Mouse (Mus musculus) intestine, postnatal 0 days (tissue): ENCODE data around the gene Igdcc4. TPM values are rescaled to one million over a fixed set of nuclear protein-coding genes. Genes with fewer than 3 reads are reported as not detected.
A peak's percentile ranks its signal among the peaks of the same experiment; 100 is the strongest.

Experiments
- ATAC-seq: fragments of 200-750 bp; cut with Nextera tagmentation; 2 replicates; pipeline ENCODE4 v1.8.0; 2017; ENCODE audit warnings: mild to moderate bottlenecking, moderate TSS enrichment, moderate library complexity
- H3K27ac ChIP-seq: fragments of 300-500 bp; sonication (generic); 2 replicates; pipeline ENCODE4 v1.5.1; 2014; ENCODE audit warnings: mild to moderate bottlenecking, low read depth, low read length, moderate library complexity
- H3K27me3 ChIP-seq: fragments of 300-500 bp; sonication (generic); replicated peaks from 2 replicates; pipeline ENCODE4 v1.6.1; 2014; ENCODE audit warnings: low read length, mixed read lengths; ENCODE audit not compliant: control insufficient read depth, insufficient read depth
- H3K36me3 ChIP-seq: fragments of 300-500 bp; sonication (generic); 2 replicates; pipeline ENCODE4 v1.6.1; 2014; ENCODE audit warnings: mild to moderate bottlenecking, moderate library complexity; ENCODE audit not compliant: control insufficient read depth, insufficient read depth
- H3K4me1 ChIP-seq: fragments of 300-500 bp; sonication (generic); replicated peaks from 2 replicates; pipeline ENCODE4 v1.6.1; 2014; ENCODE audit warnings: antibody characterized with exemption, low read length, mixed read lengths; ENCODE audit not compliant: control insufficient read depth, insufficient read depth
- H3K4me2 ChIP-seq: fragments of 300-500 bp; sonication (generic); replicated peaks from 2 replicates; pipeline ENCODE4 v1.6.1; 2014; ENCODE audit warnings: low read depth, mild to moderate bottlenecking, moderate library complexity
- H3K4me3 ChIP-seq: fragments of 300-500 bp; sonication (generic); 2 replicates; pipeline ENCODE4 v1.5.1; 2014; ENCODE audit warnings: low read depth, low read length
- H3K9ac ChIP-seq: fragments of 300-500 bp; sonication (generic); 2 replicates; pipeline ENCODE4 v1.6.1; 2014; ENCODE audit warnings: mild to moderate bottlenecking, low read depth, low read length
- H3K9me3 ChIP-seq: fragments of 300-500 bp; sonication (generic); 2 replicates; pipeline ENCODE4 v1.6.1; 2016; ENCODE audit warnings: mixed run types; ENCODE audit not compliant: control insufficient read depth
- CTCF ChIP-seq: sonication (generic); IDR thresholded peaks from 2 replicates; pipeline ENCODE4 v1.5.1; 2016; ENCODE audit warnings: low read depth, mild to moderate bottlenecking, control low read depth, antibody characterized with exemption, moderate library complexity
- WGBS: fragments of 180-500 bp; shearing (Covaris S2); extraction: QIAGEN DNeasy Blood & Tissue Kit; methylation state at CpG from one replicate; pipeline ENCODE4 v1.1.7; 2014; 5-methylcytosine and 5-hydroxymethylcytosine counted together
- polyA plus RNA-seq: library from polyadenylated mRNA; unstranded; fragments of >200 nt; fragmentation: Nextera tagmentation; extraction: Ambion mirVana; gene quantifications from 2 replicates; pipeline ENCODE4 v1.2.1, GENCODE M21; 2015

Igdcc4 gene
- polyA plus RNA-seq, 1 experiment from 2014 or later, result 4.5 TPM

DNA sequence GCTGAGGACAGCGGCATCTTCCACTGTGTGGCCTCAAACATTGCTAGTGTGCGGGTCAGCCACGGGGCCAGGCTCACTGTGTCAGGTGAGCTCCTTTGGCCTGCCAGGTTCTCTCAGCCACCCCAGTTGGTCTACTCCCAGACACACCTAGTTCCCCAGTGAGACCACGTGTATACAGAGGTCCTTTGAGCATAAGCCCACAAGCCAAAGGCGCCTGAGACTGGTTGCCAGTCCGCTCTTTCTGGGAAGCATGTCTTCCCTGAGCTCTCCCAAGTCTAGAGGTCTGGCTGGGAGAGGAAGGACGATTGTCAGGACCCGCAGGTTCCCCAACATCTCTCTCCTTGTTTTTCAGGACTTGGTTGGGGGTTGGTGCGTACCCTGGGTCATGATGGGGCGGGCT, 76.6 kb downstream of the Igdcc4 start:
- Histone ChIP-seq H3K4me2 (no peak overlapping the region), H3K9ac (no peak overlapping the region)

DNA sequence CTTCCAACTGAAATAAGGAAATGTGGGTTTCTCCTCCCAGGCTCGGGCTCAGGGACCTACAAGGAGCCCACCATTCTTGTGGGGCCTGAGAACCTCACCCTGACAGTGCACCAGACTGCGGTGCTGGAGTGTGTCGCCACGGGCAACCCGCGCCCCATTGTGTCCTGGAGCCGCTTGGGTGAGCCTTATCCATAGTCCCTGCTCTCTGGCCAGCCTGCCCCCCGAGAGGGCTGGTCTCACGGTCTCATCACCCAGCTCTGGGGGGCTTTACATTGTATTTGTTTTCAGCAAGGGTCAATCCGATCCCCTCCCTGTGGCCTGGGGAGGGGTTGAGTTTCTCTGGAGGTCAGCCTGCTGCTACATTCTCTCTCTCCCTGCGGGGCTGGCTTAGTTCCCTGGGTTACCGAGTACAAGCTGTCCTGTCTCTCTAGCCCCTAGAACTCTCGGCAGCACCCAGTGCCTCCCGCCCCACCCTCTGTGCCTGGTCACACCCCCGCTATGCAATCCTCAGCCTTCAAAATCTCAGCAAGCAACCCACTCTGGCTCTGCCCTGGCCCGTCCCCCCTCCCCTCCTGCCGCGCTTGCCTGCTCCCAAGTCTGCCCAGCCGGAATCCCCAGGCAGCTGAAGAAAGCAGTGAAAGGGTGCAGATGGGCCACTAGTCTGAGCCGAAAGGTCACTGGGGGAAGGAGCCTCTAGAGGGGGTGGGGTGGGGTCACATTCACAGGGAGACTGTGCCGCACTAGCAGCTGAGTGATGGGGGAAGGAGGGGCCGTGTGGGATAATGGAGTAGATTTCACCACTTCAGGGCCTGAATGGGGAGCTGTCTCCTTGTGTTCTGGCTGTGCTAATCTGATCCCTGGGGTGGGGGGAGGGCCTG, 77.3 kb downstream of the Igdcc4 start:
- H3K4me3 ChIP-seq, result no peak overlapping the region

More for the DNA sequence above, 76.6 kb downstream of the Igdcc4 start:
- no peak overlapping the region for H3K27ac ChIP-seq
- 74% methylated on average over 10 of the region's 10 CpGs for WGBS
- H3K27me3 ChIP-seq, result peaks cover 7% of the 10 kb centered on the region; the same call in 1 of the 2 replicates
- no peak overlapping the region for H3K4me3 ChIP-seq
- no peaks in the 10 kb centered on the region for H3K36me3 ChIP-seq
- no peak for TF ChIP-seq CTCF
- no peaks in the 10 kb centered on the region for H3K4me1 ChIP-seq
- H3K9me3 ChIP-seq, result no peaks in the 10 kb centered on the region
- no peak for ATAC-seq

DNA sequence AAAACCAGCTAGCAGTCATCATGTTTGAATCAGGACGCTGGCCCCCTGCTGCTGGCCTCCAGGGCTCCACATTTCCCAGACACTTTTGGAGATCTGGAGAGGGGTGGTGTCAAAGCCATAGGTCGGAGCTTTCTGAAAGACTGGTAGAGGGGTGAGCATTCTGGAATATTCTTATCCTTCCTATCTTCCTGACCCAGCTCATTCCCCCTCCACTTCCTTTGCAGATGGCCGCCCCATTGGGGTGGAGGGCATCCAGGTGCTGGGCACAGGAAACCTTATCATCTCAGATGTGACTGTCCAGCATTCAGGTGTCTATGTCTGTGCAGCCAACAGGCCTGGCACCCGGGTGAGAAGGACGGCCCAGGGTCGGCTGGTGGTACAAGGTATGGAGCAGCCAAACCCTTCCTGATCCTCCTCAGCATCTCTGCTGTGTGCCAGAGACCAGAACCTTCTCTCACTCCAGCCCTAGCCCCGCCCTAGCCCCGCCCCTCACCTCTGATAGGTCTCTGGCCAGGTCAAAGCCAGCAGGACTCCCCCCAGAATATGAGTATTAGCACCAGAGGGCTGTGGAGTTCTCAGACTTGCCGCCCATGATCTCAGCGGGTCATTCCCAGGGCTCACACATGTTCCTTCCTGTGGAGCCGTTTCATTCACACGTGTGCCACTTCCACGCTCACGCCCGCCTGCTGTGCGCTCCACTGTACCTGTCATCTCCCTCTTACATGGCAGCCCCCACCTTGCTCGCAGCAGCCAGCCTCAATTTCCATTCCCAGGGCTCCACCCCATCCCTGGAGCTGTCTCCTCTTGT, 78.7 kb downstream of the Igdcc4 start:
- ATAC-seq, result no peak
- Histone ChIP-seq H3K36me3 (no peaks in the 10 kb centered on the region), H3K4me1 (no peaks in the 10 kb centered on the region), H3K27me3 (peaks cover 4% of the 10 kb centered on the region; the same call in 1 of the 2 replicates), H3K27ac (no peak overlapping the region), H3K9me3 (no peaks in the 10 kb centered on the region), H3K4me2 (no peak overlapping the region), H3K9ac (no peak overlapping the region), H3K4me3 (no peak overlapping the region)
- WGBS, result 51% methylated on average over 17 of the region's 17 CpGs
- no peak for TF ChIP-seq CTCF

More for the DNA sequence above, 77.3 kb downstream of the Igdcc4 start:
- H3K4me1 ChIP-seq, result no peaks in the 10 kb centered on the region
- H3K9ac ChIP-seq, result no peak overlapping the region
- no peaks in the 10 kb centered on the region for H3K36me3 ChIP-seq
- 27% methylated on average over 22 of the region's 22 CpGs for WGBS
- peak overlapping the region; percentile 30; the same call in 1 of the 2 replicates for H3K4me2 ChIP-seq
- H3K27me3 ChIP-seq, result peaks cover 4% of the 10 kb centered on the region; the same call in 1 of the 2 replicates
- no peaks in the 10 kb centered on the region for H3K9me3 ChIP-seq
- ATAC-seq, result no peak
- H3K27ac ChIP-seq, result no peak overlapping the region
- TF ChIP-seq CTCF, result no peak

Other genes starting within 250 kb of the Igdcc4 start
- 0.04 TPM in 1 of 2 replicates, not detected in the other for gene Slc24a1, start 149.9 kb upstream of the Igdcc4 start, polyA plus RNA-seq
- gene Ints14, start 140.6 kb upstream of the Igdcc4 start, polyA plus RNA-seq, result 23.1 and 23.8 TPM in 2 replicates
- gene Hacd3, start 79.8 kb upstream of the Igdcc4 start, polyA plus RNA-seq, result 43.9 and 46.8 TPM in 2 replicates
- 14.1 and 14.8 TPM in 2 replicates for gene Dpp8, start 69.1 kb upstream of the Igdcc4 start, polyA plus RNA-seq
- gene Igdcc3, start 39.7 kb downstream of the Igdcc4 start, polyA plus RNA-seq, result 0.22 TPM in 2 replicates
- gene Parp16, start 93.9 kb downstream of the Igdcc4 start, polyA plus RNA-seq, result 9.9 and 10.5 TPM in 2 replicates
- 0.43 TPM in 2 replicates for gene Cilp, start 163.7 kb downstream of the Igdcc4 start, polyA plus RNA-seq
- 28.2 and 30.5 TPM in 2 replicates for gene Clpx, start 192.8 kb downstream of the Igdcc4 start, polyA plus RNA-seq
- gene Pdcd7, start 244.6 kb downstream of the Igdcc4 start, polyA plus RNA-seq, result 6.5 and 7.7 TPM in 2 replicates